Mouse (Mus musculus): ENCODE measurements around the gene Cyp26c1.

DNA sequence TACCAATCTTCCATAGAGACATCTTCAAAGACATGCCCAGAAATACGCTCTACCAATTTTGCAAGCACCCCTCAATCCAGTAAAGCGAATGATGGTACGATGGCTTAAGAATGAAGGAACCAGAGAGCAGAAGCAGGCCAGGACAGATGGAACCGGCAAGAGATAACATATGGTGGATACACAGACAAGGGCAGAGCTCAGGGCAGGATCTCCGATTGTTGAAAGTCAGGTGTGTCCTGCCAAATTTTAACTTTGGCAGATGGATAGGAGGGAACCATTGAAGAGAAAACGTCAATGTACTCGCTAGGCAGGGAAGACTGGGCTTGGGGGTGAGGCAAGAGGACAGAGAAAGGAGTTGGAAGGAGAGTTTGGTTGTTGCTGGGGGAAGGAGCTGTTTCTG lies 41.2 kb downstream of the Cyp26c1 start:
- TF ChIP-seq CTCF (IDR thresholded peaks at IDR 0.05; ENCODE audit: low read depth), result no peak
- TF ChIP-seq EP300 (IDR thresholded peaks at IDR 0.05; ENCODE audit: low read depth), result no peak

All from liver, postnatal 0 days (tissue).